Mouse (Mus musculus) kidney, adult 2 months (tissue): Measurements from ENCODE around the gene Ntn5. TPM values are rescaled to one million over a fixed set of nuclear protein-coding genes. Genes with fewer than 3 reads are reported as not detected.

Experiments used
- DNase-seq: peaks from one replicate; pipeline ENCODE4 v3.0.0; 2021
- H3K27ac ChIP-seq: fragments of 200-500 bp; 2 replicates; pipeline ENCODE4 v1.5.1; 2012; ENCODE audit warnings: low read depth, low read length, control low read depth, inconsistent platforms; ENCODE audit not compliant: insufficient read depth
- H3K27me3 ChIP-seq: fragments of 200-500 bp; replicated peaks from 2 replicates; pipeline ENCODE4 v1.6.1; 2012; ENCODE audit warnings: mild to moderate bottlenecking, moderate library complexity, low read length, inconsistent platforms; ENCODE audit not compliant: control insufficient read depth, insufficient read depth
- H3K36me3 ChIP-seq: fragments of 200-500 bp; 2 replicates; pipeline ENCODE4 v1.6.1; 2012; ENCODE audit warnings: mild to moderate bottlenecking, moderate library complexity, low read length, inconsistent platforms; ENCODE audit not compliant: control insufficient read depth, insufficient read depth
- H3K4me1 ChIP-seq: fragments of 200-500 bp; 2 replicates; pipeline ENCODE4 v1.6.1; 2011; ENCODE audit warnings: low read length; ENCODE audit not compliant: control insufficient read depth, insufficient read depth
- H3K4me3 ChIP-seq: fragments of 200-500 bp; 2 replicates; pipeline ENCODE4 v1.5.1; 2011; ENCODE audit warnings: mild to moderate bottlenecking, low read depth, low read length, control low read depth; ENCODE audit not compliant: insufficient read depth
- CTCF ChIP-seq: fragments of 200-500 bp; conservative IDR thresholded peaks from 2 replicates; pipeline ENCODE4 v1.5.1; 2011; ENCODE audit warnings: low read depth, mild to moderate bottlenecking, control low read depth, low read length, moderate library complexity, mixed read lengths; ENCODE audit not compliant: insufficient read depth, insufficient read length
- POLR2A ChIP-seq: fragments of 200-500 bp; IDR thresholded peaks from one replicate; pipeline ENCODE4 v1.6.1; 2011; ENCODE audit warnings: low read depth, low read length, control low read depth
- WGBS: fragments of 180-500 bp; shearing (Covaris S2); methylation state at CpG from one replicate; pipeline ENCODE4 v1.1.7; 2018; 5-methylcytosine and 5-hydroxymethylcytosine counted together
- polyA plus RNA-seq: library from polyadenylated mRNA; depleted of rRNA; stranded (reverse); fragments of >200 nt; gene quantifications from 2 replicates; pipeline ENCODE4 v1.2.3, GENCODE M21; 2012

Gene Ntn5
- polyA plus RNA-seq, 1 experiment: 0.09 TPM

- no peaks in the 10 kb centered on the region for H3K27me3 ChIP-seq
- H3K4me1 ChIP-seq: peaks cover 24% of the 10 kb centered on the region
- WGBS: under 1% methylated on average over 21 of the region's 21 CpGs
- TF ChIP-seq CTCF (no peak), POLR2A (no peak)
- H3K36me3 ChIP-seq: peaks cover 11% of the 10 kb centered on the region; the same call in 1 of the 2 replicates
- H3K4me3 ChIP-seq: peak overlapping the region; percentile 58
- DNase-seq: no peak
- H3K27ac ChIP-seq: peak overlapping the region; percentile 100
Measured at GRCm38 (mm10) chr7:45705443-45705864, 21.6 kb downstream of the Ntn5 start.

- TF ChIP-seq POLR2A (peak; percentile 59), CTCF (no peak)
- Histone ChIP-seq H3K36me3 (peaks cover 11% of the 10 kb centered on the region; the same call in 1 of the 2 replicates), H3K27ac (peak overlapping the region; percentile 100), H3K4me1 (peaks cover 21% of the 10 kb centered on the region), H3K4me3 (peak overlapping the region; percentile 58), H3K27me3 (no peaks in the 10 kb centered on the region)
- WGBS: 0% methylated on average over 7 of the region's 7 CpGs
- DNase-seq: peak; percentile 93
Measured at GRCm38 (mm10) chr7:45705873-45706281, 22.1 kb downstream of the Ntn5 start.

- peak overlapping the region; percentile 100 for H3K27ac ChIP-seq
- peaks cover 21% of the 10 kb centered on the region for H3K4me1 ChIP-seq
- H3K36me3 ChIP-seq: peaks cover 11% of the 10 kb centered on the region; the same call in 1 of the 2 replicates
- peak overlapping the region; percentile 58 for H3K4me3 ChIP-seq
- no peaks in the 10 kb centered on the region for H3K27me3 ChIP-seq
- DNase-seq: peak; percentile 92
- peak; percentile 56 for TF ChIP-seq POLR2A
- TF ChIP-seq CTCF: no peak
- 2% methylated on average over 44 of the region's 45 CpGs for WGBS
Measured at GRCm38 (mm10) chr7:45706721-45707241, 23.0 kb downstream of the Ntn5 start.

GRCm38 (mm10) chr7:45707375-45707967, 23.6 kb downstream of the Ntn5 start:
- H3K27ac ChIP-seq: peak overlapping the region; percentile 99
- TF ChIP-seq CTCF: 0 out of 2 replicates have a peak, but pooled peaks have one; percentile 5
- TF ChIP-seq POLR2A: peak; percentile 87
- peak; percentile 99 for DNase-seq
- H3K27me3 ChIP-seq: no peaks in the 10 kb centered on the region
- peak overlapping the region; percentile 58 for H3K4me3 ChIP-seq
- WGBS: under 1% methylated on average over 27 of the region's 27 CpGs
- H3K36me3 ChIP-seq: peaks cover 11% of the 10 kb centered on the region; the same call in 1 of the 2 replicates
- peaks cover 25% of the 10 kb centered on the region for H3K4me1 ChIP-seq

- peak; percentile 94 for DNase-seq
- peaks cover 33% of the 10 kb centered on the region for H3K4me1 ChIP-seq
Measured at GRCm38 (mm10) chr7:45708221-45708761, 24.5 kb downstream of the Ntn5 start.

GRCm38 (mm10) chr7:45709036-45709435, 25.2 kb downstream of the Ntn5 start:
- DNase-seq: peak; percentile 36
- peaks cover 16% of the 10 kb centered on the region; the same call in 1 of the 2 replicates for H3K36me3 ChIP-seq
- H3K4me1 ChIP-seq: peaks cover 34% of the 10 kb centered on the region
- H3K4me3 ChIP-seq: no peak overlapping the region
- H3K27ac ChIP-seq: peak overlapping the region; percentile 93; the same call in 1 of the 2 replicates
- 42% methylated on average over 6 of the region's 6 CpGs for WGBS
- TF ChIP-seq CTCF: no peak
- TF ChIP-seq POLR2A: no peak
- no peaks in the 10 kb centered on the region for H3K27me3 ChIP-seq

More at GRCm38 (mm10) chr7:45708221-45708761, 24.5 kb downstream of the Ntn5 start:
- Histone ChIP-seq H3K27me3 (no peaks in the 10 kb centered on the region), H3K4me3 (peak overlapping the region; percentile 41; the same call in 1 of the 2 replicates), H3K36me3 (peaks cover 15% of the 10 kb centered on the region; the same call in 1 of the 2 replicates), H3K27ac (peak overlapping the region; percentile 93)
- TF ChIP-seq POLR2A (peak; percentile 23), CTCF (no peak)
- 13% methylated on average over 13 of the region's 13 CpGs for WGBS
